Mouse (Mus musculus) ES-Bruce4 (cell line): Measurements from ENCODE around the gene Myh10. TPM values are rescaled to one million over a fixed set of nuclear protein-coding genes. Genes with fewer than 3 reads are reported as not detected.
"Not testable (repeated sequence)": the region's sequence is repeated elsewhere in the genome, so short reads cannot be mapped to it uniquely, and the experiment has no call there.

ENCODE experiments used
- H3K27ac ChIP-seq: 2 replicates; pipeline ENCODE4 v1.5.1; 2012; ENCODE audit warnings: low read length, inconsistent platforms; ENCODE audit not compliant: insufficient read depth
- H3K27me3 ChIP-seq: 2 replicates; pipeline ENCODE4 v1.6.1; 2012; ENCODE audit warnings: mild to moderate bottlenecking, low read length, inconsistent platforms; ENCODE audit not compliant: control insufficient read depth, poor library complexity, insufficient read depth, severe bottlenecking
- H3K36me3 ChIP-seq: 2 replicates; pipeline ENCODE4 v1.6.1; 2012; ENCODE audit warnings: inconsistent platforms, mild to moderate bottlenecking, low read length, moderate library complexity; ENCODE audit not compliant: control insufficient read depth, poor library complexity, insufficient read depth, severe bottlenecking
- H3K4me1 ChIP-seq: one replicate; pipeline ENCODE4 v1.8.1; 2011; ENCODE audit warnings: low read length; ENCODE audit not compliant: control insufficient read depth, insufficient read depth
- H3K4me3 ChIP-seq: 2 replicates; pipeline ENCODE4 v1.5.1; 2011; ENCODE audit warnings: low read depth, mild to moderate bottlenecking, low read length
- H3K9ac ChIP-seq: 2 replicates; pipeline ENCODE4 v1.6.1; 2012; ENCODE audit warnings: low read depth, mild to moderate bottlenecking, inconsistent platforms; ENCODE audit not compliant: poor library complexity, severe bottlenecking
- H3K9me3 ChIP-seq: replicated peaks from 2 replicates; pipeline ENCODE4 v1.6.1; 2012; ENCODE audit warnings: mild to moderate bottlenecking, low read length, inconsistent platforms; ENCODE audit not compliant: control insufficient read depth, poor library complexity, insufficient read depth, severe bottlenecking
- CTCF ChIP-seq: IDR thresholded peaks from one replicate; pipeline ENCODE4 v1.8.1; 2011; ENCODE audit warnings: low read depth, low read length
- EP300 ChIP-seq: IDR thresholded peaks from 2 replicates; pipeline ENCODE4 v1.6.1; 2011; ENCODE audit warnings: low read depth, low read length; ENCODE audit not compliant: insufficient read depth
- POLR2A ChIP-seq: IDR thresholded peaks from one replicate; pipeline ENCODE4 v1.8.1; 2011; ENCODE audit warnings: low read length; ENCODE audit not compliant: insufficient read depth
- polyA plus RNA-seq: library from polyadenylated mRNA; stranded (reverse); fragments of >200 nt; gene quantifications from 2 replicates; pipeline ENCODE4 v1.2.4, GENCODE M21; 2011; ENCODE audit warnings: low read depth; ENCODE audit not compliant: missing spikeins, insufficient read depth, insufficient read length

The Myh10 gene
- polyA plus RNA-seq, 1 experiment = 157 TPM

GRCm38 (mm10) chr11:68732066-68732465 lies 40.7 kb downstream of the Myh10 start:
- Histone ChIP-seq H3K27ac (no peak overlapping the region), H3K36me3 (0 out of 2 replicates have a peak, but pooled peaks cover 5% of the 10 kb centered on the region), H3K9me3 (no peaks in the 10 kb centered on the region), H3K4me3 (no peak overlapping the region), H3K4me1 (no peaks in the 10 kb centered on the region), H3K9ac (no peak overlapping the region), H3K27me3 (no peaks in the 10 kb centered on the region)
- TF ChIP-seq EP300 = no peak
- TF ChIP-seq POLR2A = no peak
- TF ChIP-seq CTCF = no peak

GRCm38 (mm10) chr11:68733401-68733800 lies 42.0 kb downstream of the Myh10 start:
- not testable (repeated sequence) for H3K9ac ChIP-seq, H3K36me3 ChIP-seq

DNA sequence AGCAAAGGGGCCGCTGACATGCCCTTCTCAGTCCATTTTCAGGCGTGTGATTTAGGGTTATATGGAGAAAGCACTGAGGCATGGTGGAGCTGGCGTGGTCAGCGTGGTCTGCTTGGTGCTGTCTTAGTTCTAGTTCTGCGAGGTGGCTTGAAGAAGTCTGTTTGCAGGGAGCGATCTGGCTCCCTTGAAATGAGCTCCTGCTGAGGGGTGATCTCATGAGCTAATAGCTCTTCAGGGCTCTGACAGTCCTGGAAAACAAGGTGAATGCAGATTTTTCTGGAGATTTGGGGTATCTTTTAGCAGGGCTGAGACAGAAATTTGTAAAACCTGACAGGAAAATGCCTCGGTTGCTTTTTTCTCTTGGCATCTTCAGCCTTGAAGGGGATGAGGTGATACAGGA lies 48.1 kb downstream of the Myh10 start:
- no peak overlapping the region for H3K27ac ChIP-seq
- H3K4me1 ChIP-seq = no peaks in the 10 kb centered on the region
- H3K9me3 ChIP-seq = no peaks in the 10 kb centered on the region
- no peaks in the 10 kb centered on the region for H3K27me3 ChIP-seq
- no peak for TF ChIP-seq CTCF
- TF ChIP-seq EP300 = no peak
- TF ChIP-seq POLR2A = no peak
- no peak overlapping the region for H3K9ac ChIP-seq
- 0 out of 2 replicates have a peak, but pooled peaks cover 5% of the 10 kb centered on the region for H3K36me3 ChIP-seq
- no peak overlapping the region for H3K4me3 ChIP-seq

More at GRCm38 (mm10) chr11:68733401-68733800, 42.0 kb downstream of the Myh10 start:
- H3K27ac ChIP-seq, H3K4me3 ChIP-seq, H3K9me3 ChIP-seq, H3K27me3 ChIP-seq, H3K4me1 ChIP-seq: not testable (repeated sequence)

GRCm38 (mm10) chr11:68742658-68743057 lies 51.3 kb downstream of the Myh10 start:
- Histone ChIP-seq H3K9me3 (no peaks in the 10 kb centered on the region), H3K9ac (no peak overlapping the region), H3K4me3 (no peak overlapping the region), H3K27ac (no peak overlapping the region), H3K4me1 (no peaks in the 10 kb centered on the region), H3K36me3 (peaks cover 9% of the 10 kb centered on the region; the same call in 1 of the 2 replicates), H3K27me3 (no peaks in the 10 kb centered on the region)
- TF ChIP-seq EP300 (no peak), POLR2A (no peak), CTCF (no peak)

- Histone ChIP-seq H3K27me3 (no peaks in the 10 kb centered on the region), H3K4me1 (no peaks in the 10 kb centered on the region), H3K36me3 (peaks cover 9% of the 10 kb centered on the region; the same call in 1 of the 2 replicates), H3K9me3 (no peaks in the 10 kb centered on the region), H3K9ac (no peak overlapping the region), H3K27ac (no peak overlapping the region), H3K4me3 (no peak overlapping the region)
- TF ChIP-seq CTCF = no peak
- no peak for TF ChIP-seq EP300
- TF ChIP-seq POLR2A = no peak
These were observed 52.8 kb downstream of the Myh10 start for GRCm38 (mm10) chr11:68744150-68744549.

DNA sequence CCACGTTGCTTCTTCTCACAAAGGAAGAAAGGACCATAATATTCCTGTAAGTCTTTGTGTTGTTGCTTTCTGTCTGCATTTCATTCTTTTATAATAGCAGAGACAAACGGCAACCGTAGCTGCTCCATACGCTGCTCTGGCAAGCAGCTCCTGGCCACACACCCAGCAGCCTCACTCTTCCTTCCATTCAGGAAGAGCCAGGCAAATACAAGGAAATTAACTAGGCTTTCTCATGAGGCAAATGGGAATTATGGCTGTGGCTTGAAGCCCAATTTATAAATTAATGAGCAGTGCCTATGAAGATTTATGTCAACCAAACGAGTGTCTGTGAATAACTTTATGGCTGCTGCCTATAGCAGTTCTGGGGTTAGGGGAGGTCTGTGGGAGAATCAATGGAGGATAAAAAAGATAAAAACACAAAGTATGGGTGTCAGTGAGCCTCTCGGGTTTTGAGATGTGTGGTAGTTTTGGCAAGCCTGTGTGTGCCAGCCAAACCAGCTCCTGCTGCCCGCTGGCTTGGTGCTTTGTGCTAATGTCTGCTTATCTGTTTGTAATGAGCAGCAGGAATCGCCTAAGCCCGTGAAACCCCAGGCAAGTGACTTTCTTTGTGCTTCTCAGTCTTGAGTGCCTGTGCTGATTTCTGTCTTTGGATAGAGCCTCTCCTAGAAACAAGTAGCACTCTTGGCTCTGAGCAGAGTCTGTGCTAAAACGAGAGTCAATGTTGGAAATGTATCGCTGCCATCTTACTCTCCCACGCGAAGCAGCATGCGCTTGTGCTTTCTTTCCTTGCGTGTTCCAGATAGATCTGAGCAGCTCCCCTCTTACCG lies 54.2 kb downstream of the Myh10 start:
- Histone ChIP-seq H3K27me3 (no peaks in the 10 kb centered on the region), H3K4me1 (no peaks in the 10 kb centered on the region), H3K27ac (no peak overlapping the region), H3K4me3 (no peak overlapping the region), H3K9ac (no peak overlapping the region), H3K36me3 (peaks cover 9% of the 10 kb centered on the region; the same call in 1 of the 2 replicates), H3K9me3 (no peaks in the 10 kb centered on the region)
- no peak for TF ChIP-seq POLR2A
- TF ChIP-seq CTCF = no peak
- no peak for TF ChIP-seq EP300
